Mouse (Mus musculus) embryonic fibroblast, embryonic 13.5 days (primary cell): ENCODE data around the gene Myo5a.

ENCODE experiments used
- CTCF ChIP-seq: IDR thresholded peaks from 2 replicates; pipeline ENCODE4 v1.5.1; 2011; ENCODE audit warnings: mild to moderate bottlenecking, control low read depth, low read length, moderate library complexity, borderline replicate concordance; ENCODE audit not compliant: insufficient read depth
- POLR2A ChIP-seq: IDR thresholded peaks from 2 replicates; pipeline ENCODE4 v1.6.1; 2011; ENCODE audit warnings: low read depth, mild to moderate bottlenecking, control low read depth, low read length, moderate library complexity

GRCm38 (mm10) chr9:75043191-75043590, 27.6 kb upstream of the Myo5a start:
- TF ChIP-seq POLR2A (no peak), CTCF (no peak)
